Mouse (Mus musculus) bone marrow, adult 2 months (tissue): Measurements from ENCODE around the gene Lsm12.

Experiments used
- CTCF ChIP-seq: fragments of 200-500 bp; IDR thresholded peaks from 2 replicates; pipeline ENCODE4 v1.5.1; 2011; ENCODE audit warnings: low read length, control low read depth; ENCODE audit not compliant: control insufficient read depth, insufficient read depth
- POLR2A ChIP-seq: fragments of 200-500 bp; IDR thresholded peaks from 2 replicates; pipeline ENCODE4 v1.6.1; 2011; ENCODE audit warnings: low read depth, mild to moderate bottlenecking, control low read depth, low read length, borderline replicate concordance; ENCODE audit not compliant: control insufficient read depth

- TF ChIP-seq CTCF: no peak
- TF ChIP-seq POLR2A: no peak
Observed at GRCm38 (mm10) chr11:102165971-102166722, 18.9 kb downstream of the Lsm12 start.
